Mouse (Mus musculus): ENCODE measurements around the gene Fsd1l. TPM values are rescaled to one million over a fixed set of nuclear protein-coding genes. Genes with fewer than 3 reads are reported as not detected.
"Not testable (repeated sequence)": the region's sequence is repeated elsewhere in the genome, so short reads cannot be mapped to it uniquely, and the experiment has no call there.

The Fsd1l gene
- polyA plus RNA-seq, 1 experiment from 2014 or later: 5.4 TPM

DNA sequence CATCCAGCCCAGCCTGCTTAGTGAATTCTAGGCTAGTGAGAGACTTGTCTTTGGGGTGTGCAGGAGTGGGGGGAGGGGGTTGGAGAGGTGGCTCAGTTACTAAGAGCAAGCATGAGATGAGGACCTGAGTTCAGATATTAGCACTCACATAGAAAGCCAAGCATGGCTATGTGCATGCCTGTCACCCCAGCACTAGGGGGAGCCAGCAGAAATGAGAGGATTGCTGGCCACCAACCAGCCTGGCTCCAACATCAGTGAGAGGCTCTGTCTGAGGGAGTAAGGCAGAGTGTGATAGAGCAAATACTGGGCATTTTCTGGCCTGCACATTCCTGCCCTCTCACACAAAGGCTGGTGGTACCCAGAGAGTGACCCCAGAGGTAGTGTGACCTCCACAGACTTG is 84.7 kb downstream of the Fsd1l start:
- ATAC-seq: no peak
- no peak overlapping the region for H3K27ac ChIP-seq (ENCODE audit: low read depth, low read length)

DNA sequence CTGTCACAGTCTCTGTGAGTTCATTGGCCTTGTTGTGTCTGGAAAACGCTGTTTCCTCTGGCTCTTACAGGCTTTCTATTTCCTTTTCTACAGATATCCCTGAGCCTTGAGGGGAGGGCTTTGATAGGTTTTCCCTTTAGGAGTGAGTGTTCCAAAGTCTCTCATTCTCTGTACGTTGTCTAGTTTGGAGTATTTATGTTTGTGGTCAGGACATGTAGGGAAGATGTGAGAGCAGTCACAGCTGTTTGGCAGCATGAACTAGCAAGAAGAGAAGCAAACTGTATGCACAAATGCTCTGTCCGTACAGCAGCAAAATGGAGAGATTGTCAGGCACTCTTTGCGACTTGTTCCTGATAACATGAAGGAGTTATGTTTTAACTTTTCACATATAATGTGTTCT is 86.3 kb downstream of the Fsd1l start:
- Histone ChIP-seq H3K27me3 (replicated peaks; ENCODE audit: control insufficient read depth, insufficient read depth, low read length) (no peaks in the 10 kb centered on the region), H3K9ac (ENCODE audit: low read depth, low read length) (no peak overlapping the region), H3K9me3 (ENCODE audit: control insufficient read depth) (no peaks in the 10 kb centered on the region), H3K36me3 (ENCODE audit: control insufficient read depth, insufficient read depth) (0 out of 2 replicates have a peak, but pooled peaks cover 3% of the 10 kb centered on the region), H3K27ac (ENCODE audit: low read depth, low read length) (no peak overlapping the region), H3K4me3 (ENCODE audit: low read depth, low read length) (no peak overlapping the region), H3K4me2 (replicated peaks; ENCODE audit: low read depth) (no peak overlapping the region), H3K4me1 (replicated peaks; ENCODE audit: control insufficient read depth, insufficient read depth, low read length) (no peaks in the 10 kb centered on the region)
- WGBS: 53% methylated on average over 4 of the region's 4 CpGs
- no peak for TF ChIP-seq CTCF (IDR thresholded peaks at IDR 0.05; ENCODE audit: low read depth)
- ATAC-seq: no peak

More for the DNA sequence above, 84.7 kb downstream of the Fsd1l start:
- peak; percentile 65 for TF ChIP-seq CTCF (IDR thresholded peaks at IDR 0.05; ENCODE audit: low read depth)
- H3K27me3 ChIP-seq (replicated peaks; ENCODE audit: control insufficient read depth, insufficient read depth, low read length): no peaks in the 10 kb centered on the region
- H3K4me2 ChIP-seq (replicated peaks; ENCODE audit: low read depth): no peak overlapping the region
- H3K36me3 ChIP-seq (ENCODE audit: control insufficient read depth, insufficient read depth): no peaks in the 10 kb centered on the region
- no peaks in the 10 kb centered on the region for H3K9me3 ChIP-seq (ENCODE audit: control insufficient read depth)
- H3K4me3 ChIP-seq (ENCODE audit: low read depth, low read length): no peak overlapping the region
- H3K9ac ChIP-seq (ENCODE audit: low read depth, low read length): no peak overlapping the region
- no peaks in the 10 kb centered on the region for H3K4me1 ChIP-seq (replicated peaks; ENCODE audit: control insufficient read depth, insufficient read depth, low read length)

DNA sequence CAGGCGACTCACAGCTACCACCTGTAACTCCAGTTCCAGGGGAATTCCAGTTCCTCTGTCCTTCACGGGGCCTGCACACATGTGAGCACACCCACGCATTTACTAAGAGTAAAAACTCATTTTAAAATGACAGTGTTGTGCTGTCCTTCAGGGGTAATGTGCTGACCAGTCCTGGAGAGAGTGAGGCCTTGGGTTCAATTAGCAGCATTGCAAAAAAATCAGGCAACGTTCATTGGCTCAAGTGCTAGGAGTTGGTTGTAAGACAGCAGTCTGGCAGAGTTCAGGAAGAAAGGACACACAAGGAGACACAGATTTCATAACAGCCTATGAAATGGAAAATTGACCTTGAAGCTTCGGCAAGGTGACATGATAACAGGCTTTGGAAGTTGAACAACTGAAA is 87.0 kb downstream of the Fsd1l start:
- Histone ChIP-seq H3K9ac (ENCODE audit: low read depth, low read length) (no peak overlapping the region), H3K36me3 (ENCODE audit: control insufficient read depth, insufficient read depth) (0 out of 2 replicates have a peak, but pooled peaks cover 4% of the 10 kb centered on the region), H3K27me3 (replicated peaks; ENCODE audit: control insufficient read depth, insufficient read depth, low read length) (no peaks in the 10 kb centered on the region), H3K27ac (ENCODE audit: low read depth, low read length) (no peak overlapping the region), H3K9me3 (ENCODE audit: control insufficient read depth) (no peaks in the 10 kb centered on the region), H3K4me2 (replicated peaks; ENCODE audit: low read depth) (no peak overlapping the region), H3K4me1 (replicated peaks; ENCODE audit: control insufficient read depth, insufficient read depth, low read length) (no peaks in the 10 kb centered on the region), H3K4me3 (ENCODE audit: low read depth, low read length) (no peak overlapping the region)
- ATAC-seq: no peak
- TF ChIP-seq CTCF (IDR thresholded peaks at IDR 0.05; ENCODE audit: low read depth): no peak
- WGBS: 73% methylated on average over 5 of the region's 5 CpGs

DNA sequence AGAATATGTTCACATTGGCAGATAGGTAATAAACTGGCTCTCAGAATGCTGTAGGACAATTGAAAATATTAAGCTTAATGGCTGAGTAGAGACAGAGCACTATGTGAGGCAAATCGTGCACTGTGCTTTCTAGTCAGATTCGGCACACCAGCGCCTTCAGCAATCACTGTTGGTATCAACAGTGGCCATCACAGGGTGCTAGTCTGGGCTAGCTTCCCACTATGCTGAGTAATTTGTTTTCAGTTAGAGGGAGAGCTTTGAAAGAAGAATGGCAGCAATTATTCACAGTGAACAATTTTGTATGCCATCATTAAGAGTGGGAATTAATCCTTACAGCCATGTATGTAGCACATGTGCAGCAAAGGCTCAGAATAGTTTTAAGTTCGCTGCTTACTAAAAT is 91.2 kb downstream of the Fsd1l start:
- no peak overlapping the region for H3K4me3 ChIP-seq (ENCODE audit: low read depth, low read length)
- 94% methylated on average over 4 of the region's 4 CpGs for WGBS
- H3K4me1 ChIP-seq (replicated peaks; ENCODE audit: control insufficient read depth, insufficient read depth, low read length): no peaks in the 10 kb centered on the region
- H3K4me2 ChIP-seq (replicated peaks; ENCODE audit: low read depth): no peak overlapping the region
- H3K9me3 ChIP-seq (ENCODE audit: control insufficient read depth): no peaks in the 10 kb centered on the region
- H3K27me3 ChIP-seq (replicated peaks; ENCODE audit: control insufficient read depth, insufficient read depth, low read length): no peaks in the 10 kb centered on the region
- no peak overlapping the region for H3K9ac ChIP-seq (ENCODE audit: low read depth, low read length)
- TF ChIP-seq CTCF (IDR thresholded peaks at IDR 0.05; ENCODE audit: low read depth): no peak
- H3K27ac ChIP-seq (ENCODE audit: low read depth, low read length): no peak overlapping the region
- no peak for ATAC-seq
- H3K36me3 ChIP-seq (ENCODE audit: control insufficient read depth, insufficient read depth): 0 out of 2 replicates have a peak, but pooled peaks cover 7% of the 10 kb centered on the region

DNA sequence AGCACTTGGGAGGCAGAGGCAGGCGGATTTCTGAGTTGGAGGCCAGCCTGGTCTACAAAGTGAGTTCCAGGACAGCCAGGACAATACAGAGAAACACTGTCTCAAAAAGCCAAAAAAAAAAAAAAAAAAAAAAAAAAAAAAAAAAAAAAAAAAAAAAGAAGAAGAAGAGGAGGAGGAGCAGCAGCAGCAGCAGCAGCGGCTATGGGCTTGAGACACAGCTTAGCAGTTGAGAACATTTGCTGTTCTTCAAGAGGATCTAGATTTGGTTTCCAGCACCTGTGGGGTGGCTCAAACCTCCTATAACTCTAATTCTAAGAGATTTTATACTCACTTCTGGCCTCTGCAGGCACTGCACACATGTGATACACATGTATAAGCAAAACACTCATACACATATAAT is 94.8 kb downstream of the Fsd1l start:
- not testable (repeated sequence) for H3K9me3 ChIP-seq (ENCODE audit: control insufficient read depth); H3K36me3 ChIP-seq (ENCODE audit: control insufficient read depth, insufficient read depth); H3K4me1 ChIP-seq (replicated peaks; ENCODE audit: control insufficient read depth, insufficient read depth, low read length); H3K9ac ChIP-seq (ENCODE audit: low read depth, low read length); H3K4me2 ChIP-seq (replicated peaks; ENCODE audit: low read depth); H3K27ac ChIP-seq (ENCODE audit: low read depth, low read length); H3K27me3 ChIP-seq (replicated peaks; ENCODE audit: control insufficient read depth, insufficient read depth, low read length); ATAC-seq; H3K4me3 ChIP-seq (ENCODE audit: low read depth, low read length)
- WGBS: 98% methylated on average over 2 of the region's 2 CpGs

DNA sequence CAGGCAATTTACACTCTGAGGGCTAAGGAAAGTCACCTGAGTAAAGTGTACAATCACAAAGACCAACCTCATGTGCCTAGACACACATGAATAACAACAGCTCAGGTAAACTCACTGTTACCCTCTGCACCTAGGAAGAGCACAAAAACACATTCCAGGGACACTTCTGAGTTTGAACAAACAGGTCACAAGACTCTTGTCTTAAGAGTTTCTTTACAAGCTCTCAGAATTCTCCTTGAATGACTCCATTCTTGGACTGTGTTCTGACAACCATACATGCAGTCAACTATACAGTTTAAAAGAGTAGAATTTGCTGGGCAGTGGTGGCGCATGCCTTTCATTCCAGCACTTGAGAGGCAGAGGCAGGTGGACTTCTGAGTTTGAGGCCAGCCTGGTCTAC is 96.8 kb downstream of the Fsd1l start:
- ATAC-seq: no peak
- Histone ChIP-seq H3K9me3 (ENCODE audit: control insufficient read depth) (no peaks in the 10 kb centered on the region), H3K4me3 (ENCODE audit: low read depth, low read length) (no peak overlapping the region), H3K27me3 (replicated peaks; ENCODE audit: control insufficient read depth, insufficient read depth, low read length) (no peaks in the 10 kb centered on the region), H3K27ac (ENCODE audit: low read depth, low read length) (no peak overlapping the region), H3K9ac (ENCODE audit: low read depth, low read length) (no peak overlapping the region), H3K4me2 (replicated peaks; ENCODE audit: low read depth) (no peak overlapping the region), H3K4me1 (replicated peaks; ENCODE audit: control insufficient read depth, insufficient read depth, low read length) (no peaks in the 10 kb centered on the region), H3K36me3 (ENCODE audit: control insufficient read depth, insufficient read depth) (peaks cover 3% of the 10 kb centered on the region; the same call in 1 of the 2 replicates)
- no peak for TF ChIP-seq CTCF (IDR thresholded peaks at IDR 0.05; ENCODE audit: low read depth)
- 95% methylated on average over 1 of the region's 1 CpGs for WGBS

Measured in intestine, postnatal 0 days (tissue).